Mouse (Mus musculus) gastrocnemius, postnatal 10 days (tissue): ENCODE results near the gene Padi1. TPM values are rescaled to one million over a fixed set of nuclear protein-coding genes. Genes with fewer than 3 reads are reported as not detected.

Experiments used
- DNase-seq: peaks from one replicate; pipeline ENCODE4 v3.0.0; 2021; ENCODE audit warnings: mixed read lengths
- long read RNA-seq, 2 experiments: library from polyadenylated mRNA; stranded (forward); transcript quantifications; one replicate each; pipeline ENCODE4 v2.0.0; 2021
- total RNA-seq, 2 experiments: library from RNA; stranded (reverse); gene quantifications; 2 replicates each; pipeline ENCODE4 v1.2.3; 2021

Gene Padi1
- total RNA-seq = under 1 TPM in 1 of 2 experiments, not detected in 1; 0.09 TPM
- long read RNA-seq, experiment 1, partial matches to known transcripts = 1 of 1 reads
- long read RNA-seq, experiment 1, other reads (novel, unspliced or antisense) = 0 of 1 reads
- long read RNA-seq, experiment 2 = 0 reads

GRCm38 (mm10) chr4:140845666-140846065, at the start of gene Padi1:
Gene Padi1 (minus strand): TSS chr4:140845778.
- DNase-seq = no peak

GRCm38 (mm10) chr4:140892163-140892530, 46.6 kb upstream of the Padi1 start:
- peak; percentile 1 for DNase-seq

GRCm38 (mm10) chr4:140891525-140892162, 46.1 kb upstream of the Padi1 start:
- peak; percentile 1 for DNase-seq

GRCm38 (mm10) chr4:140883852-140884251, 38.3 kb upstream of the Padi1 start:
- peak; percentile 32 for DNase-seq

GRCm38 (mm10) chr4:140882981-140883380, 37.4 kb upstream of the Padi1 start:
- no peak for DNase-seq

- peak; percentile 5 for DNase-seq
Measured at GRCm38 (mm10) chr4:140882365-140882764, 36.8 kb upstream of the Padi1 start.

GRCm38 (mm10) chr4:140881771-140882170, 36.2 kb upstream of the Padi1 start:
- DNase-seq = peak; percentile 27

- peak; percentile 1 for DNase-seq
Measured at GRCm38 (mm10) chr4:140881026-140881670, 35.6 kb upstream of the Padi1 start.

- no peak for DNase-seq
Measured at GRCm38 (mm10) chr4:140880207-140880606, 34.6 kb upstream of the Padi1 start.

- peak; percentile 78 for DNase-seq
Measured at GRCm38 (mm10) chr4:140879739-140880138, 34.2 kb upstream of the Padi1 start.

GRCm38 (mm10) chr4:140879116-140879515, 33.5 kb upstream of the Padi1 start:
- peak; percentile 2 for DNase-seq

GRCm38 (mm10) chr4:140878655-140879054, 33.1 kb upstream of the Padi1 start:
- DNase-seq = peak; percentile 2

GRCm38 (mm10) chr4:140877441-140877840, 31.9 kb upstream of the Padi1 start:
- DNase-seq = peak; percentile 3

- peak; percentile 5 for DNase-seq
Measured at GRCm38 (mm10) chr4:140876681-140877080, 31.1 kb upstream of the Padi1 start.

- peak; percentile 4 for DNase-seq
Measured at GRCm38 (mm10) chr4:140876161-140876560, 30.6 kb upstream of the Padi1 start.

GRCm38 (mm10) chr4:140873011-140873410, 27.4 kb upstream of the Padi1 start:
- DNase-seq = no peak

- no peak for DNase-seq
Measured at GRCm38 (mm10) chr4:140872686-140872992, 27.1 kb upstream of the Padi1 start.

GRCm38 (mm10) chr4:140871851-140872685, 26.5 kb upstream of the Padi1 start:
- DNase-seq = no peak

- DNase-seq = no peak
Measured at GRCm38 (mm10) chr4:140871376-140871775, 25.8 kb upstream of the Padi1 start.

- no peak for DNase-seq
Measured at GRCm38 (mm10) chr4:140870876-140871275, 25.3 kb upstream of the Padi1 start.

- DNase-seq = no peak
Measured at GRCm38 (mm10) chr4:140869945-140870344, 24.4 kb upstream of the Padi1 start.

GRCm38 (mm10) chr4:140868484-140869190, 23.1 kb upstream of the Padi1 start:
- DNase-seq = no peak
